Mouse (Mus musculus) WW6 (cell line): ENCODE measurements around the gene Ube2l3.
"Not testable (repeated sequence)": the region's sequence is repeated elsewhere in the genome, so short reads cannot be mapped to it uniquely, and the experiment has no call there.

Source experiments
- DNase-seq: peaks from one replicate; pipeline ENCODE4 v3.0.0-alpha.2; 2013; ENCODE audit warnings: low read depth, low spot score

Ube2l3 gene

DNA sequence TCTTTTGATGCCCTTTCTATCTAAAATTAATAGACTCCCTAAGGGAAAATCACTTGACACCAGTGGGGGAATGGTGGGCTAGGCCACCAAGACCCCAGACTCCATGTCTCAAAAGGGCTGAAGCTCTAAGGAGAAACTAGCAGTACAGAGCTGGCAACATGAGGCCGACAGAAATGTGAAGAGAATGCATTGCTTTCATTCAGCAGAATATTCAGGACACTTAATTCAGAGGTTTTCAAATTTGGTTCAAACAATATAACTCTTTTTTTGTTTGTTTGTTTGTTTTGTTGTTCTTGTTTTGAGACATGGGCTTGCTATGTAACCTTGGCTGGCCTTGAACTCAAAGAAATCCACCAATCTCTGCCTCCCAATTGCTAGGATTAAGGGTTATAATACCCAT lies at the start of gene Ube2l3:
Gene Ube2l3, minus strand, starts transcription at position 101 of the 400 bp plus-strand sequence.
- DNase-seq = no peak

GRCm38 (mm10) chr16:17251539-17251938 lies 49.1 kb upstream of the Ube2l3 start:
- no peak for DNase-seq

DNA sequence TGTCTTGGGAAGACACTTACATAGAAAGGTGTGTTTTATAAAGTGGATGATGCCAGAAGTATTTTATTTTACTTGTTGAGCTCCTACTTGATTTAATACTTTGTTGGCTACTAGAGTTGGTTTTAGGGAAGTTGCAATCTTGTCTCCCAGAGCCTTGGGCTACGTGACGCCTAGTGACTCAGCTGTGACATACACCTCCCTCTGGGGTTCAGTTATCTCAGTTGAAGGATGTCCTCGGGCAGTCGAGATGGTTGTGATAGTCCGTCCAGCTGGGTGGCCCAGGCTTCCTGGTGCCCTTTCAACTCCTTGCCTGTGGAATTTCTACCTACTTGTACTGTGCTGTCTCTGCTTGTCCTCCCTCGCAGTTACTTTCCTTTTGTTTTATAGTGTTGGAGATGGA lies 46.7 kb upstream of the Ube2l3 start:
- DNase-seq = no peak

GRCm38 (mm10) chr16:17247727-17248126 lies 45.3 kb upstream of the Ube2l3 start:
- DNase-seq = no peak

GRCm38 (mm10) chr16:17244996-17245395 lies 42.5 kb upstream of the Ube2l3 start:
- no peak for DNase-seq

- DNase-seq = no peak
Observed at GRCm38 (mm10) chr16:17243731-17244130, 41.3 kb upstream of the Ube2l3 start.

DNA sequence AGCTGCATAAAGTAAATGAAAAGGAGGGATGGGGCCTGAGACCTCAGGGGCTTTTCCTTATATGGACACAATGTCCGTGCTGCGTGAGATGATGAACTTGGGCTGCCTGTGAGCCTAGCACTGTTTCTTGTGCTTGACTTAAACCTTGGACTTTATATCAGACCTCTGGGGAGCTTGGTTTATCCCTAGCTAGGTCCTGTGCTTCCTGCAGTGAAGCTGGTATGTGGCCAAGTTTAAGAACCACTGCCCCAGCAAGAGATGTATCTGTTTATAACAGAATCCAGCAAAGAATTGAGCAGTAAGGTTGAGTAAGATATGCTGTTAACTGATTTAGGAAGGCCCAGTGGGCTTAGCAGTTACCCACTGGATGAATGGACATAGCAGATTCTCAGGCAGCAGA lies 37.0 kb upstream of the Ube2l3 start:
- no peak for DNase-seq

DNA sequence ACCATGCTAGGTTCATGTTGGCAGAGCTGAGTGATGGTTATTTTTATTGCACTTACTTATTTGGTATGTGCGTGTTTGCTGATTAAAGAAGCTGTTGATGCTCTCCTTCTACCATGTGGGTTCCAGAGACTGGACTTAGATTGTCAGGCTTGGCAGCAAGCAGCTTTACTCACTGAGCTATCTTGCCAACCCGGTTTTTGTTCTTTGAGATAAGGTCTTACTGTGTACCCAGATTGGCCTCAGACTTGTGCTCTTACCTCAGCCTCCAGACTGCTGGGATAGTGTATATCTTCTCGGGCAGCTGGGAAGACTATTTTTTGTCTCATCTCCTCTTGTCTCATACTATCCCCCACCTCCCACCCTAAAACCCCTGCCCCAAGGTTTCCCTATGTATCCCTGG lies 35.2 kb upstream of the Ube2l3 start:
- DNase-seq = no peak

- no peak for DNase-seq
Observed at GRCm38 (mm10) chr16:17234916-17235665, 32.6 kb upstream of the Ube2l3 start.

- no peak for DNase-seq
Observed at GRCm38 (mm10) chr16:17234499-17234895, 32.0 kb upstream of the Ube2l3 start.

DNA sequence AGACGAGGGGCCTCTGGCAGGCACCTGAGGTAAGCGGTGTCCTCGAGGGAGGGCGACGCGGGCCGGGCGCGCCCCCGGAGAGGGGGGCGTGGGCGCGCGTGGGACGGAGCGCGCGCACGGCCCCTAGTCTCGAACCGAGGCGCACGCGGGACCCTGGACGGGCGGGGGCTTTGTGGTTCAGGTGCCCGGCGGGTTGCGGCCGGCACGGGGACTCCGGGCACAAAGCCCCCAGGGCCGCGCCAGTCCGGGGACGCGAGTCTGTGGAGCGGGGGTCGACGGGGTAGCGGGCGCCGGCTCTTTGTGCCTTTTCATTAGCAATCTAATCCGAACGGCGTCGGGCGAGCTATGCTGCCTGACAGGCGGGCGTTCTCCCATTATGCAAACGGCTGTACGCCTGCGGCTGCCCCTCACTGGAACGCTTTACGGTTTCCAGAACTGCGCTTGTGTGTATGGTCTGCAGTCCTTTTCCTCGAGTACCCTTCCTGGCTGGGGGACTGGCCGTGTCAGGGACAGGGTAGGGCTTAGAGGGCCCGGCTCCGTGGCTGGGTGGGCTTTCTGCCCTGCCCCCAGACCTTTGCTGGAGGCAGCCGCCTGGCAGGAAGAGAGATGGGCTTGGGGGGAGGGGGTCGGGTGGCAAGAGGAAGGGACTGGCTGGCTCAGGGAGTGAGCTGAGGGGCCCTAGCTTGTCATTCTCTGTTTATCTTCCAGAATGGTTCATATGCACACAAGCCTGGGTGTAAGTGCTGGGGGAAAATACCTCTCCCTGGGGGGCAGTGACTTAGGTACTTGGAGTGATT lies 31.5 kb upstream of the Ube2l3 start:
- no peak for DNase-seq

DNA sequence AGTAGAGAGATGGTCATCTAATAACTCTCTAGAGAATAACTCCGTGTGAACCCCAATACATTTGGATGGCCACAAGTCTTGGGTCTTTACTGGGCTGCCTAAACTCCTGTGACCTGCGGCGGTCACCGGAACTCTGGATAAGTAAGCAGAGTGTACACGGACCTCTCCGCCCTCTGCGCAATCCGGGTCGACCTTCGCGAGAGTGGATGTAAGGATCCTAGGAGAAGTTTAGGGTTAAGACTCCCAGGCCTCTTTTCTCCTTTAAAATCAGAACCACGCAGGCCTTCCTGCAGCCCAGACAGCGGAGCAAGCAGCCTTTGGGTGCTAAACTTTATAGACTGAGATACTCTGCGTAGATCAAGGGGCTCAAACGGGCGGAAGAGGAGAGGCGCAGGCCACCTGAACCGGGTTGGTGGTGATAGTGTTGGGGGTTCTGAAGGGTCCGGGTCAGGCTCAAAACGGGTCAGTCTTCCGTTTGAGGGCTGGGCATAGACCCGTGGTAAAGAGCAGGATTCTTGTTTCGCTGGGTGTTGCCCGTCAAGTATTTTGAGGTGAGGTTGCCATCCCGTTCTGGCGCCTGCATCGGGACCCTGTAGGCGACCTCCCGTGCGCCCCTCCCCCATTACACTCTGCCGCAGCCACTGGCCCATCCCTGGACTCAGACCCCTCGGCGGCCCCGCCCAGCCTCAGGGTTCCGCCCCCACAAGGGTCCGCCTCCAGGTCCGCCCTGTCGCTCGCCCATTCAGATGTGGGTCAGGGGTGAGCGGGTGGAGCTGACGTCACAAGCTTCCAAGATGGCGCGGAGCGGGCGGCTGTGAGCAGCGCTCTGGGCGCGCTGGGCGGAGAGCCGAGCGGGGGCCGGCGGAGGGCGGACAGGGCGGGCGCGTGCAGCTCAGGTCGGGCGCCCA lies 30.6 kb upstream of the Ube2l3 start, which contains the start of gene Hic2:
Gene Hic2, plus strand, starts transcription at position 779 of the 908 bp plus-strand sequence.
- peak; percentile 95 for DNase-seq

GRCm38 (mm10) chr16:17231523-17231922 lies 29.1 kb upstream of the Ube2l3 start:
- not testable (repeated sequence) for DNase-seq

- DNase-seq = no peak
Observed at GRCm38 (mm10) chr16:17226496-17226895, 24.0 kb upstream of the Ube2l3 start.

- no peak for DNase-seq
Observed at GRCm38 (mm10) chr16:17225584-17225983, 23.1 kb upstream of the Ube2l3 start.

DNA sequence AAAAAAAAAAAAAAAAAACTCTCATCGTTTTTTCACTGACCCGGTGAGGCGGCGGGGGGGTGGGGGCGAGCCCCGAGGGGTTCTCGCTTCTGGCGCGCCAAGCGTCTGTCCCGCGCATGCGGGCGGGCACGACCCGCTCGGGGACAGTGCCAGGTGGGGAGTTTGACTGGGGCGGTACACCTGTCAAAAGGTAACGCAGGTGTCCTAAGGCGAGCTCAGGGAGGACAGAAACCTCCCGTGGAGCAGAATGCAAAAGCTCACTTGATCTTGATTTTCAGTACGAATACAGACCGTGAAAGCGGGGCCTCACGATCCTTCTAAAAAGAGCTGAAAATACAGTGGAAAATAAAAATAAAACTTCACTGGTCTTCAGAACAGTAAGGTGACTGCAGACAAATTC lies 19.7 kb upstream of the Ube2l3 start:
- DNase-seq = peak; percentile 87

DNA sequence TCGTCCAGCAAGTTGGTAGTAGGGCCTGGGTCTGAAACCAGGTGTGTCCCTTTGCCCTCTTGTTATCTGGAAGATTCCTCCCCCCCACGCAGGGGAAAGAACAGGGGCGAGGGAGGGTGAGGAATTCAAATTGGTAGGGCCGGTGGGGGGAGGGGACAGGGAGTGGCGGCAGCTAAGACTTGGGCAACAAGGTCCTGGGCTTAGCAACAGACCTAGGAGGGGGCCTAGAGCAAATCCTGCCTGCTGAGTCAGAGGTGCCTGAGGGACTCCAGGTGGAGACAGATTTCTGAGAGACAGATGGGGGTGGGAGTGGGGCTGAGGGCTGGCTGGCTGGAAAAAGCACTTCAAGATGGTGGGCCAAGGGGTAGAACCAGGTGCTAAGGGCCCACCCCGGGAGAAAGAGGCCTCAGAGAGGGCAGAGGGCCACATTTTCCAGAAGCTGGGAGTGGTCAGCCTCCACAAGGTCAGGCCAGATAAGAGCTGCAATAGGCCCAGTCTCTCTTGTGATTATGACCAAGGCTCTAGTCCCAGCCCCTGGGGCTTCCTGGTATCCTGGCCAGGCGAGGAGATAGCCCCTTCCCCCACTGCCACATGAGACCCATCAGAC lies 17.8 kb upstream of the Ube2l3 start:
- DNase-seq = no peak

- no peak for DNase-seq
Observed at GRCm38 (mm10) chr16:17216934-17217633, 14.6 kb upstream of the Ube2l3 start.

DNA sequence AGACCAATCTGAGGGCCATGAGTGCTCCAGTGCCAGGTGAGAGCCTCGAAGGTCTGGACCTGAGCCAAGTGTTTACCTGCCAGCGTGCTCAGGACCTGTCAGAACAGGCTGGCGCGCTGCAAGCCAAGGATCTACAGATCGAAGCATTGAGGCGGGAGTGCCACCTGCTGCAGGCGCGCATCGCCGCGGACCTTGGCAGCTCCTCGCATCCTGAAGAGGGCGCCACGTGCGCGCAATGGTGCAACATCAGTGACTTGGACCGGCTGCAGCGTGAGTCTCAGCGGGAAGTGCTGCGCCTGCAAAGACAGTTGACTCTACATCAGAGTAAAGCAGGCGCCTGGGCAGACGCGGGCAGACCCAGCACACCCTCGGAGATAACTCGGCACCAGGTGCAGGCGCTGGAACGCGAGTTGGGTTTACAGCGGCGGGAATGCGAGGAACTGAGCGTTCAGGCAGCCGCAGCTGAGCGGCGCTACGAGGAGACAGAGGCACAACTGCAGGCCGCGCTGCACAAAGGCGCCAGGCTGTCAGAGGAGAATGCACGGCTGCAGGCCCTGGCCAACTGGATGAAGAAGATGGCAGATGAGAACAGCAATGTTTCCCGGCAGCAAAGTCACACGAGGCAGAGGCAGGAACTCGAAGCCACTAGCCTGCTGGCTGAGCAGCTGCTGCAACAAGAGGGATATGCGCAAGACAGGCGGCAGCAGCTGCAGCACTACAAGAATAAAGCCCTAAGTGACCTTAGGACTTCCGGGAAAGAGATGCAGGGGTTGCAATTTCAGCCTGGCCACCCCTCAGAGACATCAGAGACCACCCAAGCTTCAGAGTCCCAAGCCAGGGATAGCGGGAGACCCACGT lies 7.8 kb upstream of the Ube2l3 start:
- DNase-seq = no peak
